Mouse (Mus musculus) monocyte, adult 2 months (primary cell): Measurements from ENCODE around the gene Clcn5.
A peak's percentile ranks its signal among the peaks of the same experiment; 100 is the strongest.

Source experiments
- DNase-seq, 2 experiments: peaks; one replicate each; pipeline ENCODE4 v3.0.0; 2022; ENCODE audit warnings: low spot score in 2 of 2, low read depth in 1 of 2

Clcn5 gene

DNA sequence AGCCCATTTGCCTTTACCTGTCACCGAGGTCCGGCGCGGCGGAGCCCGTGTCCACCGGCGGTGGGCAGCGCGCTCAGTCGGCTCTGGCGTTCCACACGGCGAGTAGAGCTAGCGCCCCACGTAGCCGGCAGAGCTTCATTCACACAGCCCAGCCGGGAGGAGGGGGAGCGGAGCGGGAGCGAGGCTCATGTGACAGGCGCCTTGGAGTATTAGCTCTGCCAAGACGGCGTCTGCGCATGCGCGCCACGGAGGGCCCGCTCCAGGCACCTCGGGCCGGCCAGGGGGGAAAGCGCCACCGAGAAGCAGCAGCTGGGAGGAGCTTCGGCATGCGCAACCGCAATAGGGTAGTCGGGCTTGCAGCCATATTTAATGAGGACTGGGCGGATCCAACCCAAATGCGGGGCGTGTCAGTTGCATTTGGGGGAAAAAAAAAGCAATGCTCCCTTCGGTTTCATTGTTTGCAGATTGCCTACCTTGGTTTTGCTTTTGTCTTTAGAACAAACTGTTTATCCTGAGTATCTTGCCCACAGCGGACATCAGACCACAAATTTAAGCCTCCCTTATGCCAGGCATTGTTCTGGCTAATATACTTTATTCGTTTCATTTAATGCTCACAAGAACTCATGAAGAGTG is at the start of gene Clcn5:
TSS of gene Clcn5 (minus strand) at position 270 of the 633 bp plus-strand sequence.
- DNase-seq: peak; percentile 82 to 85

- no peak for DNase-seq
Observed at GRCm38 (mm10) chrX:7325455-7325854, 6.3 kb upstream of the Clcn5 start.

DNA sequence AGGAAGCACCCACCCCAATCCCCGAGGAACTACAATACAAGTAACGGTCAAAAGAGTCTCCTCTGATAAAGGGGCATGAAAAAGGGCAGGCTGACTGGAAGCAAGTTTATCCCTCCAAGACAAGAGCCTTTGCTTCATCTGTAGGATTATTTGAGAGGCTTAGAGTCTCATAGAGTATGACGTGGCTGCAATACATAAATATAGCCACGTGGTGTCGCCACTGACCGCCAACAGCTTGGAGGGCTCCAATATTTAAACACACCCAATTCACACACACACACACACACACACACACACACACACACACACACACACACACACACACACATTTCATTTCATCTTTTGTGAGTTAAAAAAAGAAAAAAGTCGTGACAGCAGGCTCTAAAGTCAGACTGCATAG is 3.1 kb upstream of the Clcn5 start:
- DNase-seq: peak in 1 of 2 experiments; percentile 2

- DNase-seq: no peak
Observed at GRCm38 (mm10) chrX:7320571-7320970, 1.4 kb upstream of the Clcn5 start.

DNA sequence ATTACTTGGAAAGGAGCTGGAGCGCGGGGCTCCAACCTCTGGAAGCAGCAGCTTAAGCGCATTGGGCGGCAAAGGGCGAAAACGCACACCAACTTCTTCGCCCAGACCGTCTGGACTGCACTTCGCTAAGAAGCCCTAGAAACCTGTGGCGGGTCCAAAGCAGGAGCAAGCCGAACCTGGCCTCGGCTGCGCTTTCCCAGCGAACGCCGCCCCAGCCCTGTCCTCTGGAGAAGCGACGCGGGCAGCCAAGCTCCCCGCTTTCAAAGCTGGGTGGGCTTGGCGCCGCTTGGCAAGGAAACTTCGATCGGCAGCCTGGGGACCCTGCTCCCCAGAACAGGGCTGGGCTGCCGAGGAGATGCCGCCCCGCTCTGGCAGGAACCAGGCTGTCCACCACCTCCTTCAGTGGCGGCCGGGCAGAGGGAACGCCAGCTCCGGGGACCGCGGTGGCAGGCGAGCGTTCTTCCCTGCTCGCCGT is 570 bp downstream of the Clcn5 start:
- no peak for DNase-seq

DNA sequence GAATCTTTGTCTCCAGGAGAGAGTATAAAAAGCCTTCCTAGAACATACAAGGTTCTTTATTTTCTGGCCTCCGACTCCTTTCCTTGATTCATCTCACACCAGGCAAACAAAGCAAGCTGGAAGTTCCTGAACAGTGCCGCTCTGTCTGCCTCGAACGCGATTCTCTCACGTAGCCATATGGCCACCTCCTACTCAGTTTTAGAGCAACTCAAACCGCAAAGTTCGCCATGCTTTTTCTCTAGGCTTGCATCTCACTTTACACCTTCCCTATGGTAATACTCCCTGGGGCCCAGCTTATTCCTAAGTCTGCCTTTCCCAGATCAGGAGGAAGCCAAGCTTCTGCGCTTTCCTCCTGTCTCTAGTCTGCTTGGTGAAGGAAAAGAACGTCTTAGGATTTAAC is 4.0 kb downstream of the Clcn5 start:
- no peak for DNase-seq

GRCm38 (mm10) chrX:7314645-7315044 is 4.5 kb downstream of the Clcn5 start:
- DNase-seq: no peak

DNA sequence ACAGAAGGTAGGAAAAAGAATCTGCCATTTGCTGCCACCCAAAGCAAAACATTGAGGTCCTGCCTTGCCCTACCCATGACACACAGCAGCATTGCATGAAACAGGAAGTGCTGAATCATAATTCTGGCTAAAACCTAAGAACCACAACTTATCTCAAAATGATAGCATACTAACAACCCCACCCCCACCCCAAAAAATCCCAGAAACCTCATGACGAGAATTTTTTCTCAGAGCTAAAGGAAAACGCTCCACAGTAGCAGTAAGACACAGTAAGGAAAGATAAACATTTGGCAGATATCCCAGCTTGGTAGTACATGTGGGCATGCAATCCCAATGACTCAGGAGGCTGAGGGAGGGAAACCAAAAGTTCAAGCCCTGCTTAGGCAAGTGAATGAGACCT is 10.9 kb downstream of the Clcn5 start:
- DNase-seq: no peak

DNA sequence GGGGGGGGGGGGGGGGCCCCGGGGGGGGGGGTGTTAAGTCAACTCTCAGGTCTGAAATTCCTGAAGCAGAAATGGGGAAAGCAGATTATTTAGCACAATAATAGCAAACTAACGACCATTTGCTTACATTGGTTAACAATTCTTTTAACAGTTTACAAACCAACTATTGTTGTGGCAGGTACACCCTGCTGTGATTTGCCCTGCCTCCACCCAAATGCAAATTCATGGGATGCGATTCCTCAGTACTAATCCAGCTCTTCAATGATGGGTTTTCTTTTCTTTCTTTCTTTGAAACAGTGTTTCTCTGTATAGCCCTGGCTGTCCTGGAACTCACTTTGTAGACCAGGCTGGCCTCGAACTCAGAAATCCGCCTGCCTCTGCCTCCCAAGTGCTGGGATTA is 12.3 kb downstream of the Clcn5 start:
- DNase-seq: no peak

GRCm38 (mm10) chrX:7292981-7293380 is 26.2 kb downstream of the Clcn5 start:
- no peak for DNase-seq

GRCm38 (mm10) chrX:7292151-7292768 is 26.9 kb downstream of the Clcn5 start:
- no peak for DNase-seq

- no peak for DNase-seq
Observed at GRCm38 (mm10) chrX:7288976-7289375, 30.2 kb downstream of the Clcn5 start.

- no peak for DNase-seq
Observed at GRCm38 (mm10) chrX:7287051-7287734, 32.0 kb downstream of the Clcn5 start.

- no peak for DNase-seq
Observed at GRCm38 (mm10) chrX:7282636-7283035, 36.5 kb downstream of the Clcn5 start.

DNA sequence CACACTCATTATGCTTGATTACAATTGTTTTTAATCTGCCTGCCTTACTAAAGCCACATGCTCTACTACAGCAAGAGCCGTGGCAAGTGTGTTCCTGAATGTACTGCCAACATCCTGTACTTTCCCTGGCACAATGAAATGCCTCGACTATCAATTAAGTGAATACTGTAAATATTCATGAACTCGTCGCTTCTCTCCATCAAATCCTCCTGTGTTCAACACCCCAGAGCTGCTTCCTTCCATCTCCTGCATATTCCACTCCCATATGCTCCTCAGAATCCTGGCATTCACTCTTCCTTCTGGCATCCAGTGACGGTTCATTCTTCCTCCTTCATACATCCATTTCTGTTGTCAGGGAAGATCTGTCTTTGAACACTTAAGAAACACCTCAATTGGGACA is 39.4 kb downstream of the Clcn5 start:
- DNase-seq: no peak

DNA sequence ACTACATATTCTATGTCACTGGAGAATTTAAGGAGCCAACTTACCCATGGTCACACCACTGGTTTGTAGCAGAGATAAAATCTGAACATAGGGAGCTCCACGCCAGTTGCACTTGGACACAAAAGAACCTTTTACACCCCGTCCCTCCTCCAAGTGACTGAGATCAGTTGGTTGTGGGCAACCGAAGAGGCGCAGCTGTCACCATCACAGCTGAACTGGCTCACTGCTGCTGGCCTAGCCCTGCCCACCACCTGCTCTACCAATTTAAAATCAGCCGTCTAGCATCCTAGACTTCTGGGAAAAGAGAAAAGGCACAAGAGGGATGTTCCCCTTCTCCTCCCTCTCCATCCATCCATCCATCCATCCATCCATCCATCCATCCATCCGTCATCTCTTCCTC is 42.6 kb downstream of the Clcn5 start:
- no peak for DNase-seq

DNA sequence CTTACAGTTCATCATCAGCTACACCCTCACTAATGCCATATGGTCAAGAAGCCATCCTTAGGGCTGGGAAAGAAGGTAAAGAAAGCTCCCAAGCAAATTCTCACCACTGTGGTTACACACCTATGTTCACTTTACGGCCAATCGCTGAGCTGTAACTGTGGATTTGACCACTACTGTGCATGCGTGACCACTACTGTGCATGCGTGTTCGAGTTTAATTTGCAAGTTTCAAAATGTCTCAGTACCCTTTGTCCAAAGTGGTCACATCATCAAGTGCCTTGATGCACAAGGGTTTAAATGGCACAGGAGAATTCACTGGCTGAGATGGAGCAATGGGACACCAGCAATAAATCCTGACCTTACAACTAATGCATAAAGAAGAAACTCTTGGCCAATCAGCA is 58.0 kb downstream of the Clcn5 start:
- DNase-seq: no peak

GRCm38 (mm10) chrX:7260400-7261113 is 58.6 kb downstream of the Clcn5 start:
- DNase-seq: no peak

DNA sequence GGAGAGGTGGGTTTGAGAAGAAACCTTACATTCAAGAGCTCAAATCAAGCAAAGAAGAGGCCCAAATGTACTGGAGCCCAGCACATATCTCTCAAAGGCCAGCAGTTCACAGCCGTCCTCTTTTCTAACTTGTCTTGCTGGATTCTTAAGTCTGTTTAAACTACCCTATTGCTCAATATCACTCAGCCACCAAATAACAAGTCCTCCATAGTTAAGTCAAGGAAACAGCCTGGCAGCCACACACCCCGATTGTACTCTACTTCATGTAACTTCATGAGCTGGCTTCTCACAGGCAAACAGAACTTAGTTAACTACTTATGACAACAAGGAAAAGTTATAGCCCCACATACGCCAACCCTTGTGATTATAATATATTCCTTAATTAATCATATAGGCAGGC is 59.4 kb downstream of the Clcn5 start:
- no peak for DNase-seq

DNA sequence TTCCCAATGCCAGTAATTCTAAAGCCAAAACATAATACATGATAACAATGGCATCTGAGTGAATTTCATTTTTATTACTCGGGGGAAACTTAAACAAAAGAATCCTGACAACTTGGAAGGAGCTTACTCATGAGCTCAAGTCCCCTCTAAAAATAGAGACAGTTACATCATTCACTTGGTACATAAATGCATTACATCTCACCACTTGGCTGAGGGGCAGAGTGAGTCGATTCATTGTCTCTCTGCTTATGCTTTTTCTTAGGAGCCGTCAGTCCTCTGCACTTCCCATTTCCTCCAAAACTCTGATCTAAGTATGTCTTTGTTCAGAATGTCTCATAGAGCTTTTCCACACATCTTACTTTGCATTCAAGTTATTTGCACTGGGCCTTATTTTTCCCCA is 63.1 kb downstream of the Clcn5 start:
- DNase-seq: no peak

GRCm38 (mm10) chrX:7204099-7204498 is 115.1 kb downstream of the Clcn5 start:
- no peak for DNase-seq

DNA sequence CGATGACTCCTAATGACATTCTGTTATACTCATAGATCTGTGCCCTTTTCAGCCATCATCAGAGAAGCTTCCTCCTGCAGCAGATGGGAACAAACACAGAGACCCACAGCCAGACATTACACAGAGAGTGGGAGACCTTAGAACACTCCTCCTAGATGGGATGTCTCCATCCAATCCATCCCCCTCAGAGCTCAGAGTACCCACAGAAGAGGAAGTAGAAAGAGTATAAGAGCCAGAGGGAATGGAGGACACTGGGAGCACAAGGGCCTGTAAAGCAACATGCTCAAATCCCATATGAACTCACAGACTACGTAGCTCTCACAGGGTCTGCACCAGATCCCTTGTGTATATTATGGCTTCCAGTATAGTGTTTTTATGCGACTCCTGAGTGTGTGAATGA is 115.6 kb downstream of the Clcn5 start:
- no peak for DNase-seq
